Mouse (Mus musculus) testis, adult 2 months (tissue): Measurements from ENCODE around the gene Tacc2. TPM values are rescaled to one million over a fixed set of nuclear protein-coding genes. Genes with fewer than 3 reads are reported as not detected.

Experiments used
- H3K27ac ChIP-seq: fragments of 200-500 bp; 2 replicates; pipeline ENCODE4 v1.5.1; 2012; ENCODE audit warnings: low read depth, low read length; ENCODE audit not compliant: control insufficient read depth, insufficient read depth
- H3K27me3 ChIP-seq: fragments of 200-500 bp; 2 replicates; pipeline ENCODE4 v1.6.1; 2012; ENCODE audit warnings: mild to moderate bottlenecking, low read length, moderate library complexity; ENCODE audit not compliant: control insufficient read depth, insufficient read depth
- H3K36me3 ChIP-seq: fragments of 200-500 bp; 2 replicates; pipeline ENCODE4 v1.6.1; 2012; ENCODE audit warnings: mild to moderate bottlenecking, low read length; ENCODE audit not compliant: control insufficient read depth, insufficient read depth
- H3K4me1 ChIP-seq: fragments of 200-500 bp; 2 replicates; pipeline ENCODE4 v1.6.1; 2012; ENCODE audit warnings: low read length; ENCODE audit not compliant: control insufficient read depth, insufficient read depth
- H3K4me3 ChIP-seq: fragments of 200-500 bp; 2 replicates; pipeline ENCODE4 v1.5.1; 2012; ENCODE audit warnings: low read depth, mild to moderate bottlenecking, low read length, moderate library complexity, mixed read lengths; ENCODE audit not compliant: control insufficient read depth
- CTCF ChIP-seq: fragments of 200-500 bp; IDR thresholded peaks from 2 replicates; pipeline ENCODE4 v1.5.1; 2012; ENCODE audit warnings: low read depth, mild to moderate bottlenecking, inconsistent platforms, low read length, moderate library complexity; ENCODE audit not compliant: control insufficient read depth, insufficient read depth, insufficient replicate concordance
- POLR2A ChIP-seq: fragments of 200-500 bp; IDR thresholded peaks from 2 replicates; pipeline ENCODE4 v1.6.1; 2012; ENCODE audit warnings: low read depth, mild to moderate bottlenecking, inconsistent platforms, low read length, moderate library complexity; ENCODE audit not compliant: control insufficient read depth
- polyA plus RNA-seq: library from polyadenylated mRNA; depleted of rRNA; stranded (reverse); fragments of >200 nt; gene quantifications from 2 replicates; pipeline ENCODE4 v1.2.3, GENCODE M21; 2012

The Tacc2 gene
- polyA plus RNA-seq, 1 experiment, result 6.5 TPM

DNA sequence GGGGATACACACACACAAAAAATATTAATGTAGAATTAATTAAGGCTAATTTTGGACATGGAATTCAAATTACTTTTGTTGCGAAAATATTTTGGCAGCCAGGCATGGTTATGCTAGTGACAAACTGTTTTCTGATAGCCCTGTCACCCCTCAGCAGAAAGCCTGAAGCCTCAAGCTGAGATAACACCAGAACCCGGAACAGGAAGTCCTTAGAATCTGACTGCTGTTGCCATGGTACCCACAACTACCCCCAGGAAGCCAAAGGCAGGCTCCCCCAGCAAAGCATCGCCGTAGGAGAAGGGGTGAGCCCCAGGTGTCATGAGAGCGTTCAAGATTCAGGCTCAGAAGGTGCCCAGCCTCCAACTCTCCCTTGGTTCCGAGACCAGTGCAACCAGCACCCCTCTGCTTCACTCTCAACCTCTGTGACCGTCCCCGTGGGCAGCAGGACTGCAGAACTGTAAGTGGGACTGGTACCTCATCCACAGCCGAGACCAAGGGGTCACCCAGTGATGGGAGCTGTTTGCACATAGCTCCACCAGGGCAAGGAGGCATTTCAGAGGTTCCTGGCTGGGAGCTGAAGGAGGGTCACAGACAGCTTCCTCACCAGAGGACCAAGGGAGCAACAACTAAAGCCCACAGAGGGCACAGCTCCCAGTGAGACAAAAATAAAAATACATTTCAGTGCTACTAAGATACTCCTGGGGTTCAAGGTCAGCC, 196.8 kb downstream of the Tacc2 start, which contains the start of gene Btbd16:
TSS of gene Btbd16 (plus strand) at position 156 of the 717 bp plus-strand sequence.
- H3K36me3 ChIP-seq, result no peaks in the 10 kb centered on the region
- peak within 1 kb of the TSS; percentile 90 for H3K4me3 ChIP-seq
- TF ChIP-seq POLR2A (peak; percentile 37; the same call in 1 of the 2 replicates), CTCF (no peak)
- H3K27ac ChIP-seq, result peak within 1 kb of the TSS; percentile 20; the same call in 1 of the 2 replicates
- peaks cover 6% of the 10 kb centered on the region for H3K4me1 ChIP-seq
- no peaks in the 10 kb centered on the region for H3K27me3 ChIP-seq

DNA sequence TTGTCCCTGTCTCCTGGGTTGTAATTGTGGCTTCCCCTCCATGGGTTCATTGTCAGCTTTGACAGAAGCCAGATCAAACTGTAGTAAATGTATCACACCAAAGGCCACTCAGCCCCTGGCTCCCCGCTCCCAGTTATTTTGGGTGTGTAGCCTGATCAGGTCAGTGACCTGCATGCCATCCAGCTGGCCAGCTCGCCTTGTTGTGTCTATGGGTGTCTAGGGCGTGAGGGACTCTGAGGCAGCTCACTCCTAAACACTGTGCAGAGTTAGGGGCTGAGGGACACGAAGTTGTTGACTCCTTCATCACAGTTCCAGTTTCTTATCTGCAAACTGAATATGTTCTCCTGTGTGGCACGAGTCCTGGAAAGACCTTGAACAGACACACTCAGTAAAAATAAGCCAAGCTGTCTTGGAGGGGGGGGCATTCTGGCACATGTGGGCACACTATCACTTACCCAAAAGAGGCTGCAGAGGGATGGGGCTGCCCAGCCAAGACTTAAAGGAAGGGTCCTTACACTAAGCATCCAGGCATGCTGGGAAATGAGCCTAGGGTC, 203.7 kb downstream of the Tacc2 start:
- Histone ChIP-seq H3K27ac (no peak overlapping the region), H3K27me3 (no peaks in the 10 kb centered on the region), H3K4me3 (no peak overlapping the region), H3K4me1 (no peaks in the 10 kb centered on the region), H3K36me3 (no peaks in the 10 kb centered on the region; the same call in 1 of the 2 replicates)
- TF ChIP-seq POLR2A, result no peak
- no peak for TF ChIP-seq CTCF

DNA sequence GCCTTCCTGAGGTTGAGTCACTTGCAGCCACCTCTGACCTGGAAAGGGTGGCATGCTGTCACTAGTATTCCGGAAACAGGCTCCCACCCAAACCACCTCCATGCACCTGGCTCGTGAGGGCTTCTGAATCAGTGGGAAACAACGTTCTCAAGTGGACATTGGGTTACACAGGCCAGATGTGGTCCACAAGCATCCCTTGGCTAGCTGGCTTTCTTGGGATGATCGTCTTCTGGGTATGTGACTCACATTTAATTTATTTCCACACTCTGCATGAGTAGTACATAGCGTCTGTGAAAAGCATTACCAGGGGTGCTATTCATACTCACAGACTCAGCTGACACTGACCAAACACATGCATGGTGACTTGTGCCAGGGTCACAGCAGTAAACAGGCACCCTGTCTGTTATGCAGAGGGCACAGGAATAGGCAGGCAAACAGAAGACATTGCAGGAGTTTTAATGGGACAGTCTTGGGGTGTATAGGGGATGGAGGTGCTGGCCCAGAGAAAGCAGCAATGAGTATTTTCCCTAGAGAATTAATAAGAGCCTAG, 205.3 kb downstream of the Tacc2 start:
- Histone ChIP-seq H3K27me3 (no peaks in the 10 kb centered on the region), H3K4me1 (no peaks in the 10 kb centered on the region)
- no peak for TF ChIP-seq CTCF

GRCm38 (mm10) chr7:130785923-130786575, 208.8 kb downstream of the Tacc2 start:
- no peak for TF ChIP-seq POLR2A
- no peak for TF ChIP-seq CTCF
- Histone ChIP-seq H3K4me1 (no peaks in the 10 kb centered on the region), H3K27me3 (no peaks in the 10 kb centered on the region), H3K27ac (no peak overlapping the region), H3K4me3 (no peak overlapping the region), H3K36me3 (no peaks in the 10 kb centered on the region)

More for the DNA sequence above, 205.3 kb downstream of the Tacc2 start:
- Histone ChIP-seq H3K4me3 (no peak overlapping the region), H3K27ac (no peak overlapping the region), H3K36me3 (no peaks in the 10 kb centered on the region; the same call in 1 of the 2 replicates)

DNA sequence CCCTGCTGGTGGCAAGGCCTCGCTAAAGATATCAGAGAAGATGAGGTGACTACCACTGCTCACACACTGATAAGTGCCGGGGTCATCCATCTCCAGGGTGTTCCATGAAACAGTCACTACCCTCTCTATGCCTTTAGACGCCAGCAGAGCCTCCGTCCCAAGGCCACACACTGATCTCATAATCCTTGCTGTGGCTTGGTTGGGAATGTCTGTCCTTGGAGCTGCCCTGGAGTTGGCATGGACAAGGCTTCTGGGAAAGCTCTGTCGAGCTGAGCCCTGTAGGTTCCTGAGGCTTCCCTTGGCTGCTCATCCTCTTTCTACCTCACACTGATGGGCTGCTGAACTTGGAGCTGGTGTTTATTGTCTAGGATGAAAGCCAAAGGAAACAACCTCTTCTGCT, 209.5 kb downstream of the Tacc2 start:
- TF ChIP-seq POLR2A, result no peak
- TF ChIP-seq CTCF, result no peak
- Histone ChIP-seq H3K27ac (no peak overlapping the region), H3K36me3 (no peaks in the 10 kb centered on the region), H3K4me1 (no peaks in the 10 kb centered on the region), H3K27me3 (no peaks in the 10 kb centered on the region), H3K4me3 (no peak overlapping the region)

DNA sequence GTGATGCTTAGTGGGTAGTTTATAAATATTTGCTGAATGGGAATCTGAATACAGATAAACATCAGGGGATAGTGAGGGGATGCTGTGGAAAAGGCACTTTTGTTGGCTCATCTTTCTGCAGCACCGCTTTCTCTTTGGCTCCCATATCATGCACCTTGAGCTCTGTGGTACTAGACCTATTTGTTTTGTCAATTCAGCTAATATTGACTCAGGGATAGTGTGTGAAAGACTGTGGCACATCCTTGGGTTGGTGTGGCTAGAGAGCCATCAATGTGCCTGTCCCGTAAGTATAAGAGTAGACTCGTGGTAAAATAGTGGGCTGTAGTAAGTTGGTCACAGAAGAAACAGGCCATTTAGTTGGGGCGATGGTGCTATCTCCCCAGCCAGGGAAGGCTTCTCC, 210.3 kb downstream of the Tacc2 start:
- Histone ChIP-seq H3K27me3 (no peaks in the 10 kb centered on the region), H3K27ac (no peak overlapping the region), H3K4me1 (no peaks in the 10 kb centered on the region), H3K4me3 (no peak overlapping the region), H3K36me3 (no peaks in the 10 kb centered on the region)
- no peak for TF ChIP-seq POLR2A
- TF ChIP-seq CTCF, result no peak

GRCm38 (mm10) chr7:130788950-130789349, 211.7 kb downstream of the Tacc2 start:
- no peaks in the 10 kb centered on the region for H3K4me1 ChIP-seq
- H3K27ac ChIP-seq, result no peak overlapping the region
- no peaks in the 10 kb centered on the region for H3K27me3 ChIP-seq
- TF ChIP-seq POLR2A (no peak), CTCF (no peak)
- H3K36me3 ChIP-seq, result no peaks in the 10 kb centered on the region; the same call in 1 of the 2 replicates
- no peak overlapping the region for H3K4me3 ChIP-seq
